Mouse (Mus musculus): Measurements from ENCODE around the gene Gm20538. TPM values are rescaled to one million over a fixed set of nuclear protein-coding genes. Genes with fewer than 3 reads are reported as not detected.
A peak's percentile ranks its signal among the peaks of the same experiment; 100 is the strongest.

Gm20538 gene
- polyA plus RNA-seq, 1 experiment from 2014 or later: not detected

- no peak overlapping the region for H3K27ac ChIP-seq (ENCODE audit: low read depth, low read length)
- no peaks in the 10 kb centered on the region for H3K36me3 ChIP-seq (ENCODE audit: control insufficient read depth, insufficient read depth, low read length)
- H3K9ac ChIP-seq (ENCODE audit: low read depth, low read length): no peak overlapping the region
- WGBS: 49% methylated on average over 12 of the region's 12 CpGs
- no peak for ATAC-seq (ENCODE audit: low FRiP score)
- peaks cover 56% of the 10 kb centered on the region for H3K27me3 ChIP-seq (ENCODE audit: control insufficient read depth, insufficient read depth, low read length)
- no peak overlapping the region for H3K4me3 ChIP-seq (ENCODE audit: low read depth, low read length)
- H3K9me3 ChIP-seq (ENCODE audit: control insufficient read depth, low read length): no peaks in the 10 kb centered on the region
- H3K4me2 ChIP-seq (replicated peaks; ENCODE audit: low read depth, low read length): no peak overlapping the region
- H3K4me1 ChIP-seq (replicated peaks; ENCODE audit: control insufficient read depth, insufficient read depth, low read length): peaks cover 6% of the 10 kb centered on the region
- no peak for DNase-seq (ENCODE audit: low spot score)
These were observed 34.4 kb downstream of the Gm20538 start for GRCm38 (mm10) chr19:44517996-44518768.

GRCm38 (mm10) chr19:44515769-44516168, 36.9 kb downstream of the Gm20538 start:
- Histone ChIP-seq H3K9ac (ENCODE audit: low read depth, low read length) (no peak overlapping the region), H3K4me1 (replicated peaks; ENCODE audit: control insufficient read depth, insufficient read depth, low read length) (peaks cover 15% of the 10 kb centered on the region), H3K36me3 (ENCODE audit: control insufficient read depth, insufficient read depth, low read length) (no peaks in the 10 kb centered on the region), H3K27me3 (ENCODE audit: control insufficient read depth, insufficient read depth, low read length) (peaks cover 80% of the 10 kb centered on the region), H3K4me2 (replicated peaks; ENCODE audit: low read depth, low read length) (no peak overlapping the region), H3K27ac (ENCODE audit: low read depth, low read length) (no peak overlapping the region), H3K4me3 (ENCODE audit: low read depth, low read length) (no peak overlapping the region), H3K9me3 (ENCODE audit: control insufficient read depth, low read length) (no peaks in the 10 kb centered on the region)
- ATAC-seq (ENCODE audit: low FRiP score): no peak
- 27% methylated on average over 6 of the region's 6 CpGs for WGBS
- no peak for DNase-seq (ENCODE audit: low spot score)

GRCm38 (mm10) chr19:44514521-44515451, 37.8 kb downstream of the Gm20538 start:
- no peaks in the 10 kb centered on the region for H3K36me3 ChIP-seq (ENCODE audit: control insufficient read depth, insufficient read depth, low read length)
- H3K27me3 ChIP-seq (ENCODE audit: control insufficient read depth, insufficient read depth, low read length): peaks cover 90% of the 10 kb centered on the region
- ATAC-seq (ENCODE audit: low FRiP score) (peak; percentile 72), DNase-seq (ENCODE audit: low spot score) (peak; percentile 61)
- no peak overlapping the region for H3K4me3 ChIP-seq (ENCODE audit: low read depth, low read length)
- no peak overlapping the region for H3K4me2 ChIP-seq (replicated peaks; ENCODE audit: low read depth, low read length)
- peak overlapping the region; percentile 39 for H3K27ac ChIP-seq (ENCODE audit: low read depth, low read length)
- H3K4me1 ChIP-seq (replicated peaks; ENCODE audit: control insufficient read depth, insufficient read depth, low read length): peaks cover 15% of the 10 kb centered on the region
- 6% methylated on average over 14 of the region's 14 CpGs for WGBS
- H3K9me3 ChIP-seq (ENCODE audit: control insufficient read depth, low read length): no peaks in the 10 kb centered on the region
- H3K9ac ChIP-seq (ENCODE audit: low read depth, low read length): no peak overlapping the region

GRCm38 (mm10) chr19:44513921-44514482, 38.6 kb downstream of the Gm20538 start:
- Histone ChIP-seq H3K4me1 (replicated peaks; ENCODE audit: control insufficient read depth, insufficient read depth, low read length) (peaks cover 15% of the 10 kb centered on the region), H3K9ac (ENCODE audit: low read depth, low read length) (no peak overlapping the region), H3K4me2 (replicated peaks; ENCODE audit: low read depth, low read length) (no peak overlapping the region), H3K9me3 (ENCODE audit: control insufficient read depth, low read length) (no peaks in the 10 kb centered on the region), H3K4me3 (ENCODE audit: low read depth, low read length) (no peak overlapping the region), H3K27ac (ENCODE audit: low read depth, low read length) (peak overlapping the region; percentile 39; the same call in 1 of the 2 replicates), H3K36me3 (ENCODE audit: control insufficient read depth, insufficient read depth, low read length) (no peaks in the 10 kb centered on the region), H3K27me3 (ENCODE audit: control insufficient read depth, insufficient read depth, low read length) (peaks cover 94% of the 10 kb centered on the region)
- ATAC-seq (ENCODE audit: low FRiP score) (no peak; the same call in 1 of the 2 replicates), DNase-seq (ENCODE audit: low spot score) (no peak)
- WGBS: 20% methylated on average over 7 of the region's 7 CpGs

GRCm38 (mm10) chr19:44513054-44513833, 39.4 kb downstream of the Gm20538 start:
- ATAC-seq (ENCODE audit: low FRiP score): no peak
- H3K27ac ChIP-seq (ENCODE audit: low read depth, low read length): no peak overlapping the region
- H3K9me3 ChIP-seq (ENCODE audit: control insufficient read depth, low read length): no peaks in the 10 kb centered on the region
- no peak overlapping the region for H3K4me2 ChIP-seq (replicated peaks; ENCODE audit: low read depth, low read length)
- no peak overlapping the region for H3K9ac ChIP-seq (ENCODE audit: low read depth, low read length)
- 14% methylated on average over 11 of the region's 11 CpGs for WGBS
- H3K4me1 ChIP-seq (replicated peaks; ENCODE audit: control insufficient read depth, insufficient read depth, low read length): peaks cover 15% of the 10 kb centered on the region
- no peaks in the 10 kb centered on the region for H3K36me3 ChIP-seq (ENCODE audit: control insufficient read depth, insufficient read depth, low read length)
- H3K4me3 ChIP-seq (ENCODE audit: low read depth, low read length): no peak overlapping the region
- peaks cover 91% of the 10 kb centered on the region for H3K27me3 ChIP-seq (ENCODE audit: control insufficient read depth, insufficient read depth, low read length)
- DNase-seq (ENCODE audit: low spot score): peak; percentile 51

GRCm38 (mm10) chr19:44512601-44513000, 40.0 kb downstream of the Gm20538 start:
- Histone ChIP-seq H3K27ac (ENCODE audit: low read depth, low read length) (no peak overlapping the region), H3K9me3 (ENCODE audit: control insufficient read depth, low read length) (no peaks in the 10 kb centered on the region), H3K27me3 (ENCODE audit: control insufficient read depth, insufficient read depth, low read length) (peaks cover 88% of the 10 kb centered on the region), H3K4me3 (ENCODE audit: low read depth, low read length) (no peak overlapping the region), H3K4me1 (replicated peaks; ENCODE audit: control insufficient read depth, insufficient read depth, low read length) (peaks cover 15% of the 10 kb centered on the region), H3K4me2 (replicated peaks; ENCODE audit: low read depth, low read length) (peak overlapping the region; percentile 85; the same call in 1 of the 2 replicates), H3K36me3 (ENCODE audit: control insufficient read depth, insufficient read depth, low read length) (no peaks in the 10 kb centered on the region), H3K9ac (ENCODE audit: low read depth, low read length) (no peak overlapping the region)
- 13% methylated on average over 5 of the region's 5 CpGs for WGBS
- ATAC-seq (ENCODE audit: low FRiP score) (no peak), DNase-seq (ENCODE audit: low spot score) (peak; percentile 34)

- under 1% methylated on average over 62 of the region's 66 CpGs for WGBS
- Histone ChIP-seq H3K27ac (ENCODE audit: low read depth, low read length) (no peak overlapping the region), H3K36me3 (ENCODE audit: control insufficient read depth, insufficient read depth, low read length) (no peaks in the 10 kb centered on the region), H3K27me3 (ENCODE audit: control insufficient read depth, insufficient read depth, low read length) (peaks cover 87% of the 10 kb centered on the region), H3K9me3 (ENCODE audit: control insufficient read depth, low read length) (no peaks in the 10 kb centered on the region), H3K4me2 (replicated peaks; ENCODE audit: low read depth, low read length) (peak overlapping the region; percentile 85), H3K4me1 (replicated peaks; ENCODE audit: control insufficient read depth, insufficient read depth, low read length) (peaks cover 15% of the 10 kb centered on the region), H3K4me3 (ENCODE audit: low read depth, low read length) (peak overlapping the region; percentile 43), H3K9ac (ENCODE audit: low read depth, low read length) (peak overlapping the region; percentile 35)
- DNase-seq (ENCODE audit: low spot score) (peak; percentile 72), ATAC-seq (ENCODE audit: low FRiP score) (peak; percentile 34; the same call in 1 of the 2 replicates)
These were observed 41.0 kb downstream of the Gm20538 start for GRCm38 (mm10) chr19:44511451-44512231.
